Mouse (Mus musculus): ENCODE results near the gene Nbdy. TPM values are rescaled to one million over a fixed set of nuclear protein-coding genes. Genes with fewer than 3 reads are reported as not detected.
A peak's percentile ranks its signal among the peaks of the same experiment; 100 is the strongest.

The Nbdy gene
- 63.6 and 68.5 TPM in 2 replicates for polyA plus RNA-seq (2016; fragmentation: Nextera tagmentation; extraction: Ambion mirVana)

GRCm38 (mm10) chrX:153723110-153723916 lies at the start of gene Nbdy:
TSS of gene Nbdy (plus strand) at chrX:153723590.
- no peaks in the 10 kb centered on the region; the same call in 1 of the 2 replicates for H3K36me3 ChIP-seq
- H3K27me3 ChIP-seq (ENCODE audit: insufficient read depth, poor library complexity, severe bottlenecking), result no peaks in the 10 kb centered on the region
- peak within 1 kb of the TSS; percentile 61 for H3K4me3 ChIP-seq
- peak within 1 kb of the TSS; percentile 89 for H3K27ac ChIP-seq
- 10% methylated on average over 32 of the region's 32 CpGs for WGBS
- no peaks in the 10 kb centered on the region for H3K4me1 ChIP-seq
- H3K9me3 ChIP-seq, result no peaks in the 10 kb centered on the region
- peak; percentile 81 for DNase-seq (ENCODE audit: low spot score)

GRCm38 (mm10) chrX:153695782-153696395 lies 27.5 kb upstream of the Nbdy start, which contains the start of gene Kctd12b:
TSS of gene Kctd12b (minus strand) at chrX:153696391.
- Histone ChIP-seq H3K4me3 (peak within 1 kb of the TSS; percentile 49), H3K27ac (peak within 1 kb of the TSS; percentile 74), H3K36me3 (no peaks in the 10 kb centered on the region), H3K27me3 (ENCODE audit: insufficient read depth, poor library complexity, severe bottlenecking) (no peaks in the 10 kb centered on the region), H3K4me1 (no peaks in the 10 kb centered on the region), H3K9me3 (no peaks in the 10 kb centered on the region)
- DNase-seq (ENCODE audit: low spot score), result no peak
- 23% methylated on average over 11 of the region's 11 CpGs for WGBS

- no peak for DNase-seq (ENCODE audit: low spot score)
- H3K4me1 ChIP-seq, result no peaks in the 10 kb centered on the region
- no peak overlapping the region for H3K4me3 ChIP-seq
- WGBS, result 77% methylated on average over 3 of the region's 3 CpGs
- H3K27me3 ChIP-seq (ENCODE audit: insufficient read depth, poor library complexity, severe bottlenecking), result no peaks in the 10 kb centered on the region
- H3K36me3 ChIP-seq, result no peaks in the 10 kb centered on the region
- H3K9me3 ChIP-seq, result no peaks in the 10 kb centered on the region
- H3K27ac ChIP-seq, result no peak overlapping the region
Observed at GRCm38 (mm10) chrX:153700463-153700862, 22.9 kb upstream of the Nbdy start.

- Histone ChIP-seq H3K4me3 (no peak overlapping the region), H3K27me3 (ENCODE audit: insufficient read depth, poor library complexity, severe bottlenecking) (no peaks in the 10 kb centered on the region), H3K27ac (no peak overlapping the region), H3K4me1 (no peaks in the 10 kb centered on the region), H3K36me3 (no peaks in the 10 kb centered on the region), H3K9me3 (no peaks in the 10 kb centered on the region)
- no peak for DNase-seq (ENCODE audit: low spot score)
- WGBS, result 33% methylated on average over 4 of the region's 4 CpGs
Observed at GRCm38 (mm10) chrX:153707735-153708134, 15.7 kb upstream of the Nbdy start.

GRCm38 (mm10) chrX:153716716-153717115 lies 6.7 kb upstream of the Nbdy start:
- no peak overlapping the region for H3K4me3 ChIP-seq
- no peaks in the 10 kb centered on the region for H3K4me1 ChIP-seq
- no peak for DNase-seq (ENCODE audit: low spot score)
- no peaks in the 10 kb centered on the region for H3K36me3 ChIP-seq
- H3K27ac ChIP-seq, result no peak overlapping the region
- WGBS, result 69% methylated on average over 2 of the region's 2 CpGs
- H3K27me3 ChIP-seq (ENCODE audit: insufficient read depth, poor library complexity, severe bottlenecking), result no peaks in the 10 kb centered on the region
- no peaks in the 10 kb centered on the region for H3K9me3 ChIP-seq

GRCm38 (mm10) chrX:153719602-153720001 lies 3.8 kb upstream of the Nbdy start:
- WGBS, result 33% methylated on average over 4 of the region's 4 CpGs
- no peak overlapping the region for H3K4me3 ChIP-seq
- no peaks in the 10 kb centered on the region for H3K27me3 ChIP-seq (ENCODE audit: insufficient read depth, poor library complexity, severe bottlenecking)
- H3K4me1 ChIP-seq, result no peaks in the 10 kb centered on the region
- DNase-seq (ENCODE audit: low spot score), result no peak
- no peak overlapping the region for H3K27ac ChIP-seq
- H3K9me3 ChIP-seq, result no peaks in the 10 kb centered on the region
- no peaks in the 10 kb centered on the region for H3K36me3 ChIP-seq

- 40% methylated on average over 3 of the region's 3 CpGs for WGBS
- H3K27me3 ChIP-seq (ENCODE audit: insufficient read depth, poor library complexity, severe bottlenecking), result no peaks in the 10 kb centered on the region
- no peaks in the 10 kb centered on the region; the same call in 1 of the 2 replicates for H3K36me3 ChIP-seq
- peak overlapping the region; percentile 61 for H3K4me3 ChIP-seq
- H3K9me3 ChIP-seq, result no peaks in the 10 kb centered on the region
- H3K27ac ChIP-seq, result no peak overlapping the region
- DNase-seq (ENCODE audit: low spot score), result no peak
- no peaks in the 10 kb centered on the region for H3K4me1 ChIP-seq
Observed at GRCm38 (mm10) chrX:153724400-153724799, 1.0 kb downstream of the Nbdy start.

- DNase-seq (ENCODE audit: low spot score), result no peak
- WGBS, result 81% methylated on average over 4 of the region's 4 CpGs
- Histone ChIP-seq H3K27ac (no peak overlapping the region), H3K4me3 (no peak overlapping the region), H3K4me1 (no peaks in the 10 kb centered on the region), H3K36me3 (peaks cover 9% of the 10 kb centered on the region; the same call in 1 of the 2 replicates), H3K9me3 (no peaks in the 10 kb centered on the region), H3K27me3 (ENCODE audit: insufficient read depth, poor library complexity, severe bottlenecking) (no peaks in the 10 kb centered on the region)
Observed at GRCm38 (mm10) chrX:153735697-153736096, 12.3 kb downstream of the Nbdy start.

- no peak overlapping the region for H3K27ac ChIP-seq
- no peaks in the 10 kb centered on the region for H3K36me3 ChIP-seq
- no peaks in the 10 kb centered on the region for H3K27me3 ChIP-seq (ENCODE audit: insufficient read depth, poor library complexity, severe bottlenecking)
- WGBS, result 77% methylated on average over 3 of the region's 3 CpGs
- H3K4me3 ChIP-seq, result no peak overlapping the region
- H3K9me3 ChIP-seq, result no peaks in the 10 kb centered on the region
- no peak for DNase-seq (ENCODE audit: low spot score)
- no peaks in the 10 kb centered on the region for H3K4me1 ChIP-seq
Observed at GRCm38 (mm10) chrX:153742493-153742892, 19.1 kb downstream of the Nbdy start.

- H3K27ac ChIP-seq, result no peak overlapping the region
- no peaks in the 10 kb centered on the region for H3K9me3 ChIP-seq
- H3K27me3 ChIP-seq (ENCODE audit: insufficient read depth, poor library complexity, severe bottlenecking), result no peaks in the 10 kb centered on the region
- no peak overlapping the region for H3K4me3 ChIP-seq
- no peaks in the 10 kb centered on the region for H3K4me1 ChIP-seq
- H3K36me3 ChIP-seq, result no peaks in the 10 kb centered on the region
- DNase-seq (ENCODE audit: low spot score), result no peak
- 46% methylated on average over 2 of the region's 2 CpGs for WGBS
Observed at GRCm38 (mm10) chrX:153749230-153749629, 25.8 kb downstream of the Nbdy start.

Other genes starting within 250 kb of the Nbdy start
- 16.5 and 24.9 TPM in 2 replicates for gene Ubqln2, start 225.4 kb upstream of the Nbdy start, polyA plus RNA-seq (2016; fragmentation: Nextera tagmentation; extraction: Ambion mirVana)
- not detected in 2 replicates for gene Cypt3, start 165.0 kb upstream of the Nbdy start, polyA plus RNA-seq (2016; fragmentation: Nextera tagmentation; extraction: Ambion mirVana)
- 2.5 and 2.6 TPM in 2 replicates for gene Kctd12b, start 27.2 kb upstream of the Nbdy start, polyA plus RNA-seq (2016; fragmentation: Nextera tagmentation; extraction: Ambion mirVana)
- 13.7 and 25.8 TPM in 2 replicates for gene Spin2c, start 108.6 kb downstream of the Nbdy start, polyA plus RNA-seq (2016; fragmentation: Nextera tagmentation; extraction: Ambion mirVana)

Measured in heart, embryonic 10.5 days (tissue).